Mouse (Mus musculus): ENCODE measurements around the gene B3gnt8.

DNA sequence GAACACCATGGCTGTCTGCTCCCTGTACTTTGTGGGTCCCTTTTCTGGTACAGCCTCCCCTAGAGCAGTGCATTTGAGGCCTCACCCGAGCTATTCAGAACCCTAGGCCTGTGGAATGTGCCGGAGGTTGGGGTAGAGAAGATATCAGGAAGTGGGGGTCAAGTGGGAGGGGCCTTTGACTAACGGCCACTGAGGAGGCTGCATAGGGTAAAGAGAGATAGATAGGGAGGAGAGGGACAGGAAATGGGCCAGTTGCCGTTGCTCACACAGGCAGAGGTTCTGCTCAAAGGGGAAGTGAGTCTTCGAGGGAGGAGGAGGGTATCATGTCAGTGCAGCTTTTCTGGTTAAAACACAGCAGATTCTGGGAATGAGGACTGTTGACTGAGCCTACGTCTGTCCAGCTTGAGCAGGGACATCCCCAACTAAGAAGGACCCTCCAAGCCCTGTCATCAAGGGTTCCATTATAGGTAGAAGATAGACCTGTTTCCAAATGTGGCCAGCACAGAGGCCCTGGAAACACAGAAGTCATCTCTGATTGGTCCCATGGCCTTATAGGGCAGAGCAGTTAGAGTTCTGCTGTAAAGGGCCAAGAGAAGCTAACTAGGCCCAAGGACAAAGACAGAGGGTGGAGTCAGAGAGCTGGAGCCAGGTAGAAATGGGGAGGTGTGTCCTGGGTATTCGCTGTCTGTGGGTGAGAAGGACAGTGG, 57.2 kb downstream of the B3gnt8 start:
- TF ChIP-seq CTCF (IDR thresholded peaks at IDR 0.05; ENCODE audit: insufficient read depth, low read length), result no peak
- TF ChIP-seq POLR2A (IDR thresholded peaks at IDR 0.05; ENCODE audit: borderline replicate concordance, extremely low read depth, low read depth, low read length), result no peak

Data from lung, adult 2 months (tissue).